14 mouse cellular contexts compared by ENCODE assay signal in genomic region chr1:39525763-39526162, GRCm38 (mm10). TPM values are rescaled to one million over a fixed set of nuclear protein-coding genes. Genes with fewer than 3 reads are reported as not detected.
DNase-seq lines count a peak whose midpoint lies in the region; ATAC-seq lines count a peak whose summit lies in the region.
"Had no signal": no experiment of that assay in that cellular context is flagged by ENCODE, and none has a peak within 500 bp of the region (broad histone marks: within the 10 kb centered on the region; RNA-seq: fewer than 3 reads in every experiment).

No protein-coding gene starts in this region.

- peak; percentile 90 for ATAC-seq in megakaryocyte, adult 5-6 weeks (ENCODE audit: poor library complexity, severe bottlenecking)
- ATAC-seq: inflammation-experienced regulatory T-cells, adult 6 months had no signal

- DNase-seq in adrenal gland, adult 2 months = peak; percentile 23
- DNase-seq in adrenal gland, postnatal 14 days = no peak
- DNase-seq in 3134 (ENCODE audit: extremely low read depth, insufficient read length, low spot score) = peak; percentile 22
- peak; percentile 24 for DNase-seq in c-Kit-positive CD71-negative TER-119-negative erythroid progenitor cells, embryonic 14.5 days (ENCODE audit: low read depth)
- no peak for DNase-seq in cerebellum, postnatal 10 days
- no peak for DNase-seq in left cerebral cortex, adult 18-20 months (ENCODE audit: low spot score in 2 of 2)
- DNase-seq in cerebellum, postnatal 36 days = no peak
- DNase-seq: cerebellum, adult 9-11 months; gastrocnemius, postnatal 10 days; kidney, adult 2 months; kidney, postnatal 14 days; thymus, postnatal 36 days had no signal

RNA-seq across cellular contexts. Expression of gene Cnot11, which starts 9.0 kb away (rescaled TPM):
- 10 to 100 TPM; 18.5 to 23.2 TPM for total RNA-seq in adrenal gland, adult 2 months (2021)
- polyA plus RNA-seq in adrenal gland, adult 2 months (2012; rRNA removed) = 34.2 and 38.9 TPM in 2 replicates
- 17.4 and 20.4 TPM in 2 replicates for total RNA-seq in adrenal gland, postnatal 14 days (2021)
- total RNA-seq in megakaryocyte, adult 5-6 weeks (2015) = 16.9 and 17.9 TPM in 2 replicates
- 18.1 and 20.2 TPM in 2 replicates for total RNA-seq in megakaryocyte, adult 5-6 weeks (2017)
- 10 to 100 TPM; 23.8 to 25.5 TPM for total RNA-seq in left cerebral cortex, adult 18-20 months (2021)

RNA-seq across cellular contexts. Expression of gene Tbc1d8, which starts 47.2 kb away (rescaled TPM):
- 10 to 100 TPM in 1 of 2 experiments, 1 to 10 TPM in 1; 6.0 to 20.3 TPM for total RNA-seq in adrenal gland, adult 2 months (2021)
- 9.1 and 9.2 TPM in 2 replicates for polyA plus RNA-seq in adrenal gland, adult 2 months (2012; rRNA removed)
- total RNA-seq in adrenal gland, postnatal 14 days (2021) = 9.3 and 10.6 TPM in 2 replicates
- total RNA-seq in megakaryocyte, adult 5-6 weeks (2015) = 60.6 and 61.8 TPM in 2 replicates
- total RNA-seq in megakaryocyte, adult 5-6 weeks (2017) = 35.5 and 46.5 TPM in 2 replicates
- total RNA-seq in left cerebral cortex, adult 18-20 months (2021) = 10 to 100 TPM; 19.3 to 20.5 TPM

RNA-seq across cellular contexts. Expression of gene Rnf149, which starts 51.4 kb away (rescaled TPM):
- total RNA-seq in adrenal gland, adult 2 months (2021) = 10 to 100 TPM; 39.1 to 42.5 TPM
- 30.0 and 66.9 TPM in 2 replicates for polyA plus RNA-seq in adrenal gland, adult 2 months (2012; rRNA removed)
- 38.4 and 40.1 TPM in 2 replicates for total RNA-seq in adrenal gland, postnatal 14 days (2021)
- 56.1 and 61.0 TPM in 2 replicates for total RNA-seq in megakaryocyte, adult 5-6 weeks (2015)
- 69.5 and 70.7 TPM in 2 replicates for total RNA-seq in megakaryocyte, adult 5-6 weeks (2017)
- total RNA-seq in left cerebral cortex, adult 18-20 months (2021) = 10 to 100 TPM; 31.2 to 34.2 TPM

Comparison
In these comparisons a context has a peak if more than half of its experiments do, and no peak if none do; other contexts are left out.
1. DNase-seq: peak in adrenal gland, adult 2 months (single experiment), 3134 (single experiment) and c-Kit-positive CD71-negative TER-119-negative erythroid progenitor cells, embryonic 14.5 days (single experiment); none in adrenal gland, postnatal 14 days (single experiment), cerebellum, postnatal 10 days (0 of 2), left cerebral cortex, adult 18-20 months (0 of 2) and cerebellum, postnatal 36 days (0 of 2).